Mouse (Mus musculus) layer of hippocampus, adult 11-12 months (tissue): Measurements from ENCODE around the gene Csdc2.
"Not testable (repeated sequence)": the region's sequence is repeated elsewhere in the genome, so short reads cannot be mapped to it uniquely, and the experiment has no call there.

Experiments used
- DNase-seq: peaks from one replicate; pipeline ENCODE4 v3.0.0; 2022; ENCODE audit warnings: low spot score

The Csdc2 gene

DNA sequence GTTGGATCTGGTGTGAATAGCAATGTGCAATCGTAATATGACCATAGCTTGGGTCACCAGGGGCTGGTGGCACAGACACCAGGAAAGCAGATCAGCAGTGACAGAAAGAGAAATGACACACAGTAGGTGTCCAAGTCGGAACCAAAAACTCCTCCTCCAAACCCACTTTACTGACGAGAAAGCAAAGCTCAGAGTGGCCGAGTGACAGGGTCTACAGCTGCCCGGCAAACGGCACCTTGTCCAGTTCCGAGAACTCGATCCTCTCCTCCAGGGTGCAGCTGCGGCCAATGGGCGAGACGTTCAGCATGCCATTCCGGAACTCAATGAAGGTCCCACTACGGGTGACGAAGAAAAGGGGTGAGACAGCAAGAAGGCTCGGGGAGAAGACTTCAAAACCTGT lies 18.9 kb downstream of the Csdc2 start:
- no peak for DNase-seq

DNA sequence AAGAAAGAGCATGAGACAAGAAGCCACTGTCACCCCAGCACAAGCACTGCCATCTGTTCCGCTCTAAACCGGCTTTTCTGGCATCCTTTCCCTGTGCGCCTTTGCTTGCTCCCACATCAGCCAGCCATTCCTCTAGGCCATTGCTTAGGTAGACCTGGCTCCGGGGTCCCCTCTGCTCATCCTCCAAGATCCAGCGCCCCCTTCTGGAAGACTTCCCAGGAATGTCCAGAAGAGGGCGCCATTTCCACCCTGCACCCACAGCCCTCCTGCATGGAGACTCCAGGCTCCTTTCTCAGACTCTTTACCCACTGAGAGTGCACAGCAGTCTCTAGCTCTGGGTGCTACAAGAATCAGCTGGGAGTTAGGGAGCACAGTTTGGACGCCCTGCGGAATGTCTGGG lies 19.9 kb downstream of the Csdc2 start:
- DNase-seq = peak; percentile 65

DNA sequence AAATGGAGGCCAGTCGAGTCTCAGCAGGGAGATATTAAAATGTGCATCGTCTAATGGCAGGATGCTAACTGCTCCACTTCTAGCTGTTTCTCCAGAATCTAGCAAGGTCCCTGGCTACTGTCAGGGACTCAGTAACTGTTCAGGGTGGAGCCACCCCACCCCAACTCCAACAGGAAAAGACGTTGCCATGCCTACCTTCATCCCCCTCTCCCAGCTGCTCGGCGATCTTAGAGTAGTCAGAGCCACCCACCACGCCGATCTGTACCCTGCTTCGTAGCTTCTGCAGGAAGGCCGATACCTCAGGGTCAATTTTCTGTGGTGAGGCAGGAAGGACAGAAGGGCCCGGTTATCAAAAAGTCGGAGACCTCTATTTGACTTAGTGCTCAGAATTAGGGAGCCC lies 21.0 kb downstream of the Csdc2 start:
- no peak for DNase-seq

DNA sequence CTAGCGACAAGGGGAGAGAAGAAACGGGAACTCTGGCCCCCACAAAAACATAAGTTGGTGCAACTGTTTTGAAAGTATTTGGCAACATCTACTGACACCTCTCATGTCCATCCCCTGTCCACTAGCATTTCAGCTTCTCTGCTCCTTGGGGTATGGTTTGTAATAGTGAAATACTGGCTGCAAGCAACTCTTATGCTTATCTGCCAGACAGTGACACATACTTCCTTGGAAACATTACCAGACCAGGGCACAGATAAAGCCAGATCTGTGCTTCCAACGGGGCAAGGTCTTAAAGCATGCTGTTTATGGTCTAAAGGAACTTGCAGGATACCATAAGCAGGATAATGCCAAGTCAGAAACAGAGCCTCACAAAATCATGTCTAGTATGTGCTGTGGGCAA lies 22.3 kb downstream of the Csdc2 start:
- DNase-seq = no peak

DNA sequence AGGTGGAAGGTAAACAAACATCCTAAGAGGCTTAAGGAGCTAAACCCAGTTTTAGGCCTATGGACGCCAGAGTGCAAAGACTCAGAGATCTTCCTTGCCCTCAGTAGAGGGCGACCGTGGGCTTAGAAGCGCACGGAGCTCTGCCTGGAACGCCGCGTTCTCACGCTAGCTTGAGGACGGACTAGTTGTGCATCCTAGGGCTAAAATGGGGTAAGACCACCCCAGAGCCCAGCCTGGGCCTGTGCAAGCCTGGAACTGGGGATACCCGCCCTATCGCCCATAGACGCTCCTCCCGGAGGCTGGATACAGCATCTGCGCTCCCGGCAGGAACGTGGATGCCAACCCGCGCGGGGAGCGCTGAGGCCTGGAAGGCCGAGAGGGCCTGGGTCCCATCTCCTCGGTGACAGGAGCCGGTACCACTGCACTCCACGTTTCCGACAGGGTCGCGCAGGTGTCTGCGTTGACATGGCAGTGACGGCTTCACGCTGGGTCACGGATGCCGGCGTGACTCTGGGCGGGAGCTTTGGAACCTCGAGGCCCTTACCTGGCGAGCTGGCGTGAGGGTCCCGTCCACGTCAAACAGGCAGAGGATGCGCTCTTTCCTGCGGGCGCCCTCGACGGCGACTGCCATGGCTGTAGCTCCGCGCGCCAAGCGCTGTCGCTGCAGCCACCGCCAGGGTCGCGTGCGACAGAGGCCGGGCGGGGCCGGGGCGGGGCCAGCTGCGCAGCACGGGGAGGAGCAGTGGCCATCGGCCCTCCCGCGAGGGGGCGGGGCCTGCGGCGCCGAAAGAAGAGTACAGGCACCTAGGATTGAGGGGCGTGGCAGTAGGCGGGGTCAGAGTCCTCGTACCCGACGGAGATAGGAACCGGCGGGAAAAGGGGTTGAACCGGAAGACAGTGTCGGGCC lies 23.9 kb downstream of the Csdc2 start, which contains the start of gene Pmm1:
Gene Pmm1 (minus strand): TSS at position 760 of the 907 bp plus-strand sequence.
- DNase-seq = peak; percentile 99

DNA sequence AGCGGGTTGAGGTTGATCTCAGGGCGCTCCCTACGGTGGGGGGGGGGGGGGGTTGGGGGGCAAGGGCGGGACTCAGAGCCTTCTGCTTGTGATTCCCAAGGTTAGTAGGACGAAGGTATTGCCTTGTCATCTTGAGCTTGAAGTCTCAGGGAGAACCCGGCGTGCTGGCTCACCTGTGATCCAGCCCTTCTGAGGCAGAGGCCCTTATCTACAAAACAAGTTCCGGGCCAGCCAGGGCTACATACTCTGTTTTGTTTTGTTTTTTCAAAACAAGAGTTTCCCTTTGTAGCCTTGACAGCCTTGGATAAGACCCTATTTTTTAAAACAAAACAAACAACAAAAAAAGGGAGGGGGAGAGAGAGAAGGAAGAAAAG lies 24.5 kb downstream of the Csdc2 start:
- no peak for DNase-seq

DNA sequence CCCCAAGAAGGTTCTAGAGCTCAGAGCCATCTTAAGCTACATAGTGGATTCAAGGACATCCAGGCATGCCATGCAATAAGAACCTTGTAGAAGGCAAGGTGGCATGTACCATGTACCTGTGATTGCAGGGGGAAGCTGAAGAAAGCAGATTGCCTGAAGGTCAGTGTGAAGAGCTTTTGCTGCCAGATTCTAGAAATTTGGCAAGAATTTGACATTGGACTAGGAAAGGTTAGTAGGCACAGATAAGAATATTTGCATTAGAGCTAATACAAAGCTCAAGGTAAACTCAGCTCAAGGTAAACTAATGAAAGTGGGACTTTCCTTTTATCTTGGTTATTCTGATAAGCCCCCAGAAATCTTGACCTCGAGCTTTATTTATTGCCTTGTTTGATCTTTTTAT lies 27.7 kb downstream of the Csdc2 start:
- no peak for DNase-seq

DNA sequence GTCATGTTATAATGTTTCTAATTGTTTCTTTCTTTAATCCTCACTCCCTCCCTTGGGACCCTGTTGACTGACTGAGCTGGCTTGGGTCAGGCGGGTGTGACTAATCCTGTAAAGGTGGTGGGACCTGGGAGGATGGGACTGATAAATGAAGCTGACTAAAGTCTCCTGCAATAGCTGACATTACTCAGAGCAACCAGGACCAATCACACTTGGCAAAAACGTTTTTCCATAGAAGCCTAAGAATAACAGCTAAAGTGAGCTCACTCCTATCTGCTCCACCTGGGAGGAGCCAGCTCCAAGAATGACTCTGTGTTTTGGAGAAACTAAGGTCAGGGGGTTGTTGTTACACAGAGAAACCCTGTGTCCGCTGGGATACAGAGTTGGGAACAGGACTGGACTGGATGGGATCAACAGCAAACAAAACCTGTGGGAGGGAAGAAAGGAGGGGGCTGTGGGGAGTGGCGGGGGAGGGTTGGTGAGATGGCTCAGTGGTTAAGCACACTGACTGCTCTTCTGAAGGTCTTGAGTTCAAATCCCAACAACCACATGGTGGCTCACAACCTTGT lies 28.5 kb downstream of the Csdc2 start:
- DNase-seq = no peak

DNA sequence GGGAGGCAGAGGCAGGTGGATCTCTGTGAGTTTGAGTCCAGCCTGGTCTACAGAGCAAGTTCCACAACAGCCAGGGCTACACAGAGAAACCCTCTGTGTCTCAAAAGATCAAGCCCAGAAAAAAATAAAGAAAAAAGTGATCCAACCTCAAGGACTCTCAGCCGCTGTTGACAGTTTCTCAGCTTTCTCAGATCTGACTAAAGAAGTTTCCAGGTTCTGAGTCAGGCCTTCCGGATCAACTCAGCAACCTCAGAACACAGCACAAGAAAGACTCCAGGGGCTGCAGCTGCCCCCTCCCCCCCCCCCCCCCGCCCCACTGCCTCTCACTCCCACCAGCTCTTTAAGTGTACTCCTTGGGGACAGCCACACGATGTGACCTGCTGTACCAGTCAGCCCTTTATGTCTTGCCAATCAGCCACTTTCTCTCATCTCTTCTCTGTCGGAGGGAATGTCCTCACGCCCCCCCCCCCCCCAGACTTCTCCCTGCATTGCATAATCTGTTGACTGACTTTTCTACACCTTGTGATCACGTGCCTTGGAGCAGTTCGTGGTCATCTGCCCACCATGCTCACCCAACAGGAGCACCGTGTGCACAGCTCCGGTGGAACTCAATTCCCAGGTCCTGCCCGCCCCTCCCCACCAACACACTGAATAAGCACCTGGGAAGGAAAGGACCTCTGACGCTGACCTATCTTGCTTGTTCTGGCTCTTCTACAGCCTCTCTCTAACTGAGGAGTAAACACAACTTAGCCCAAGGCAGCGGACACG lies 29.7 kb downstream of the Csdc2 start:
- DNase-seq = no peak

DNA sequence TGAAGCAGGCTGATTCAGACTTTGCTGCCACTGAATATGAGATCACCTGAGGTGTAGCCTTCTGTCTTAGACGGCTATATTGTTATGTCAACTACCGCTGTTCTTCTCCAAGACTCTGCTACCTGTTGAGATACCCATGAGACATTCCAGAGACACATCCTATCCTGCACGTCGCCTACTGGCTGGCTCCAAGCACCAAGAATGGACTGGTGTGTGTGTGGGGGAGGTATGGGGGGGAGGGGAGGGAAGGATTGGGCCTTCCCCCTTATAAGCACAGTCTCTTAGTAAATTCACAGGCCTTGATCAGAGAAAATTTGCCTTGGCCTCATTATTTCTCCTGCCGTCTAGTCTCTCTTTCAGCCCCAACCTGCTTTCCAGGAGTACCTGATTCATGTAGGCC lies 31.3 kb downstream of the Csdc2 start:
- no peak for DNase-seq

DNA sequence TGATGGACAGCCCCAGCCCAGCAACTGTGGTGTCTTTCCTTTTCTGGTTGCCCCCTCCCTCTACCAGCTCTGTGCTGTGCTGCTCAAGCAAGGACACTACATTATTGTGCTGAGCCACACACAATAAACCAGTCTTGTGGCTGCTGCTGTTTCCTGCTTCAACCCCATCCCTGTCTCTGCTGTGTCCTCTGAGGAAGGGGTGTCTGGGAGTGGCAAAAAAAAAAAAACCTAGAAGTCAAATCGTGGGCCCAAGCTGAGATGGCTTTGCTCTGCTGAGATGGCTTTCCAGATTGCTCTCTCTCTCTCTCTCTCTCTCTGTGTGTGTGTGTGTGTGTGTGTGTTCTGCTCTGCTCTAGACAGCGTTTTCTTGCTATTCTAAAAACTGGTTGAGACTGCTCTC lies 31.9 kb downstream of the Csdc2 start:
- DNase-seq = no peak

DNA sequence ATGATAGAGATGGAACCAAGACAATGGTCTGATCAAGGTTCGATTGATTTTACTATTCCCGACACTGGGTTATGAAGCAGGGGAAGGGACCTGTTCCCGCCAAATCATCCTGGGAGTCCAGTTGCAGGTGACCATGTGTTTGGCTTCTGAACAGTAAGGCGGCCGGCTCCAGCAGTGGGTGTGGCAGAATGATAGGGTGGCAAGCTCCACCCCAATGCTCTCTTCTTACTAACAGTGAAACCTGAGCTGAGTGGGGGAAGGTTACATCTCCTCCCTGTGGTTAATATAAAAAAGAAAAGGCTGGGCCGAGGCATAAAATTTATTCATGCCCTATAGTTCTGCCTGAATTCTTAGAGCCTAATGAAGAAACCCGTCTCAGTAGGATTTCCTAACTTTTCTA lies 32.6 kb downstream of the Csdc2 start:
- DNase-seq = no peak

DNA sequence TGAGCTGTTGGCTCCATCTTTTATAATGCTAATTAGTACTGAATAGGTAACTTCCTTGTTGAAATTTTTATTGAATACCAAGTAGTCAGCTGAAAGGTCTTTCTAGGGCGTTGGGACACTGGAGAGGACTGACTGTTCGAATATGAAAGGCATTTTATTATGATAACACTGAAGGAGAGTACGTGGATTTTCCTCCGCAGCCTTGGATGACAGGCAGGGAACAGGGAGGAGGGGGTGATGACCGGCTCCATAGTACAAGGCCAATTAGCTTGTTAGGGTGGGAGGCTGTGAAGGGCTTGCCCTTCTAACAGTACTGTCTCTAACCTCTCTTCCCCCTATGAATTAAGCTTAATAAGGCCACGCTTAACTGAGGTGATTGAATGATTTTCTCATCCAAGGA lies 33.1 kb downstream of the Csdc2 start:
- not testable (repeated sequence) for DNase-seq

DNA sequence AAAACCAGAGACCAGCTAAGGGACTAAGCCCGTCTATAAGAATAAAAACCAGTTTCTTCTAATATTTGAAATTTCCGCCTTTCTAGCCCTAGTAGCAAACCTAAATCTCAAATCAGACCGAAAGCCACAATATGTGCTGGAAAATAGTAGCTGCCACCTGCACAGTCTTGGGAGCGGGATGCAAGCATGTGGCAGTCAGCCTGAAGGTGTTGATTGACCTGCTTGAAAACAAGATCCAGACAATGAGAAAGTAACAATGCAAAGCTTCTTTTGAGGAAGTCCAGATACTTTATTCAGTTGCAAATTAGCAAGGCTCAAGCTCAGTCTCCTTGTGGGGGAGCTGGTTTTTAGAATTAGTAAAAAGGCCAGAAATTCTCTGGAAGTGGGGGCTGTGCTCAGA lies 33.9 kb downstream of the Csdc2 start:
- not testable (repeated sequence) for DNase-seq

DNA sequence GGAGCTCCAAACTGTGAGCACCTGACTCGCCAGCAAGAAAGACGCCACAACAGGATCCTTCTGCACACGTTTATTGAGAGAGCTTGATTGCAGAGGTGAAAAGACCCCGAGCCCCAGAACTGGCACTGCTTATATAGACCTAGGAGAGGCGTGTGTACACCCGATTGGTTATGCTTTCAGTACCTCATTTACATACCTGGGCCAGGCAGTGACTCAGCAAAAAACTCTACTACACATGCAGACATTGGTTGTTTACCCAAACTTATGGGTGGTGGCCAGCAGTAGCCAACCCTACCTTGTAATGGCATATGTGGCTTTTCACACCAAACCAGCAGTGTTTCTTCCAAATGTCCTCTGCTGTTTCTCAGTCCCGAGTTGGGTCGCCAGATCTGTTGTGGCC lies 38.6 kb downstream of the Csdc2 start:
- DNase-seq = not testable (repeated sequence)

DNA sequence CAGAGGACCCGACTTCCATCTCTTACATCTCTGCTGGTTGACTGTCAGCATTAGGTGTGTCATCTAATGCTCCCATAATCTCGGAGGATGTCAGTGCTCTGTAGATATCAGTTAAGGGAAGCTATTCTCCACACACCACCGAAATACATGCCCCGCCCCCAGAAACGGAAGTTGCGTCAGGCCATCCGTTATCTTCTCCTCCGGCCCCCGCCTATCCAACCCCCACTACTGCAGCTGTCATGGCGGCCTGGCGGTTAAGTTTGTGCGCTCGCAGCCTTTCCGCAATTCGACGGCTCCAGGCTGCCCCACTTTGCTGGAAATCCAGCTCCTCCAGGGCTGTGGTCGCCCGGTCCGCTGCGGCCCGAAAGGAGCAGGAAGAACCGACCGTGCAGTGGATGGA lies 43.8 kb downstream of the Csdc2 start, which contains the start of gene 1700029P11Rik:
Gene 1700029P11Rik (plus strand): TSS at position 220 of the 400 bp plus-strand sequence.
- DNase-seq = no peak

DNA sequence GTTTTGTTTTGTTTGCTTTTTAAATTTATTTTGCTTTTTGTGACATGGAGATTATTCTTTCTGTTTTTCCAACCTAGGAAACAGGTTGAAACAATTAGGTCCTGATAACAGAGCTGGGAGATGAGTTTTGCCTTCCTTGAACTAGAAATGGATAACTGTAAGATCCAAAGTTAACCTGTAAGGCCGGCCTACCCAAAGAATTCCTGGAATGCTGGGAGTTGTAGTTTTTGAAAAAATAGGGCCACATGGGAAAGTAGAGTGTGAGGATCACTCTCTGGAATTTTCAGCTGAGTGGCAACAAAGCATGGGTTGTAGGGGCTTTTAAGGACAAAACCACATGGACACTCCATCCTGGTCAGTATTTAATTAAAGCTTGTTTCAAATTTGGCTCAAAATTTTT lies 45.6 kb downstream of the Csdc2 start:
- DNase-seq = no peak

DNA sequence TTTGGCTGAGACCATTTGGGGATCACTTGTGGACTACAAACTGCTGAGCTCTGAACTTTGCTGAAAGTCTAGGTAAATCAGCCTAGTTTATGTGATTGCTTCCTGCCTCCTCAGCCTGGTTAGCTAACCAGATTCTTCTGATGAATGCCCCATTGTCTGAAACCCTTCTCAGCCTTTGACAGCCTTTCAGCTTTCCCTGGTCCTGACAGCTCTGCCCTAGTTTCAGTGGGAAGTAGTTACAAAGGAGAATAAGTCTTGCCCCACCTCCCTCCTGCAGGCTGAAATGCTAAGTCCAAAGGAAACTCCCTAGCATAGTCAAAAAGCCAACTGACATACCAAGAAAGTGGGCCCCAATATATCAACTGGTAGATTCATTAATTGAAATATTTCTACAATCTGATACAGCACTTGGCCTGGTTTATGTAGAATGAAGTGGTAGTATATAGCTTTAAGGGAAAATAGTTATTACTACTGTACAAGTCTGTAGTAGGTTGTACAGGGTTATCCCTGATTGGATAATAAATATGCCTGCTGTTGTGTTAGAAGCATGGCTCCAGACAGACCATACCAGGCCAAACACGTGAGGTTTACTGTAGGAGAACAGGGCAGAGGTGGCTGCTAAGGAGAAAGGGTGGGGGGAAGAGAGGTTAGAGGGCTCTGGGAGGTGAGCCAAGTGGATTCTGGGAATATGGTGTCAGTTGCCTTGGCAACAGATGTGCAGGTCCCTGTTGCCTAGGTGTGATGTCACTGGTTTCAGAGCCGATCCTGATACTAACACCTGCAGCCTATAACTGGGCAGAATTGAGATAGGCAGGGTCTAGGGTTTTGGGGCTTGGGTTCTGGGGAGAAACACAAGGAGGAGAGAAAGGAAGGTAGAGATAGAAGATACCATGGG lies 49.0 kb downstream of the Csdc2 start:
- DNase-seq = no peak

DNA sequence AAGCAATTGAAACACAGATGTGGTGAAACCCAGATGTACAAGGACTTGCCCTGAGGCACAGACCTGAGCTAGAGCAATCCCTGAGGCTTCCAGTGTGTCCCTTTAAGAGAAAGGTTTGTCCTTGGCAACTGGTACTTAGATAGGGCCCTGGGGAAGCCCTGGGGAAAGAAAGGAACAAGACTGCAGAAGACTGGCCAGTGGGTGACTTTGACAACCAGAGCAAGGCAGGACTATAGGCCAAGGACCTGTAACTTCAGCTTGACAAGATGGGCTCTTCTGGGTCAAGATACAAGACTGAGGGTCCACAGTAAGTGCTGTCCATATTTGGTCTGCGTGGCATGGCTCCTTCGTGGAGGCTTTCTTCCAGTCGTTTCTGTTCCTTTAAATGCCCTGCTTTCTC lies 51.1 kb downstream of the Csdc2 start, which contains the start of gene Xrcc6:
Gene Xrcc6 (plus strand): TSS at position 190 of the 400 bp plus-strand sequence.
- no peak for DNase-seq

DNA sequence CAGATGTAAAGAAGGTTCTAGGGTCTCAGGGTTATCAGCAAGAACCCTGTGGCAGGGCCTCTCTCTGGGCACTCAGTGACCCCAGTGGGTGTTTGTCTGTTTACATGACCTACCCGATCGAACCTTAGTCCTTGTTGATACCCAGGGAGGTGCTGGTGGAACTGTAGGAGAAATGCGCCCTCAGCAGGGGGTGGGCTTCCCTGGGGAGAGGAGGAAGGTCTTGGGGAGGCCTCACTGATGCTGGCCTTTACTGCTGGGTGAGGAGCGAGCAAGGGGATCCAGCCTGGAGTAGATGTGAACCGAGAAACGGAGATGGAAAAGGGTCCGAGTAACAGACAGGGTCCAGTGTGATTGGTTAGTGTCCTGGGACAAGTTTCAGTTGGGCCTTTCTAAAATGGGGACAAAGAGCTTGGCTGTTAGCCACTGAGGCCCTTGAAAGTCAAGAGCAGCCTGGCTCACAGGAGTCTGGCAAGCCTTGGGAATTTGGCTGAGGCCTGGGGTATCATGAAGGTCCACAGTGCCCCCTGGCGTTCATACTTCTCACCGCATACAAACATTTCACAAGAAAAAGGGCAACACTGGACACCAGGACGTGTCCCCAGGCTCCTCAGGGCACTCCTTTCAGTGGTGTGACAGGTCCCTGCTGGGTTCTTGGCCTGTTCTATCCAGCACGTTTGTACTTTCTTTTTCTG lies 53.0 kb downstream of the Csdc2 start:
- DNase-seq = peak; percentile 94

DNA sequence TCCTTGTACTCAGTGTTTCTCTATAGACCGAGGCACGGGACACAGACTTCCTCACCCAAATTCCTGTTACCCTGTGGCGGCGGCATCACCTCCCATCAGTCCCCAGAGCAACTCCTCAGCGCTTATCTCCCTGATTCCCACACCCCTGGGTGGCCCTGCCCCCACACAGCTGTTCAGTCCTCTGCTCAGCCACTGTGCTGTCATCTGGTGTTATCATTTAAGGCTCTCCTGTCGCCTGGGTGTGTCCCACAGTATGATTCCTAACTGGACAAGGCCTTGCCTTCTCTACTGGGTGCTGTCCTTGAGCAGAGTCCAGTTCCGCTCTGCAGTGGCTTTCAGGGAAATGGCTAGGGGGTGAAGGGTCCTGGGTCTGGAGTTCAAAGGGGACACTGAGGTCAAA lies 54.0 kb downstream of the Csdc2 start:
- no peak for DNase-seq
